12 mouse cellular contexts compared by ENCODE assay signal in the genomic region with DNA sequence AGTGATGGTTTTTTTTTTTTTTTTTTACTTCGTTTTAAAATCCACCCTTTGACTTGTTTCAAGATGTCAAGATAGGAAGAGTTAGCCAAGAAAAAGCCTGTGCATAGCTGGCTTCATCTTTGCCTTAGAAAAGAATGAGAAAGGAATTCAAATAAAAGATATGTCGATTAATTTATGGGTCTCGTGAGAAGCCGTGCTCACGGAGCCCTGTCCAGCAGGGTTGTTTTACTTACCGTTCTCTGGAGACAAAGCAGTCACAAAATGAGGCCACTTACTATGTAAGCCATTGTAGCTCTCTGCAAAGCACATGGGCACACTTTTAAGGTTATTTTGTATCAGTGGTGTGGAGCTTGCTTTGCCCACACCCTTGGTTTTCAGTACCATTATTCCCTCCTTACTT.
DNase-seq lines count a peak whose midpoint lies in the region; ATAC-seq and TF ChIP-seq lines count a peak whose summit lies in the region.
"Had no signal": no experiment of that assay in that cellular context is flagged by ENCODE, and none has a peak within 500 bp of the region (broad histone marks: within the 10 kb centered on the region; RNA-seq: fewer than 3 reads in every experiment).

No protein-coding gene starts in this region.

- WGBS in forebrain, embryonic 10.5 days, result 79% methylated on average over 6 of the region's 6 CpGs
- 22% methylated on average over 6 of the region's 6 CpGs for WGBS in forebrain, postnatal 0 days
- 52% methylated on average over 6 of the region's 6 CpGs for WGBS in midbrain, embryonic 14.5 days
- WGBS in midbrain, embryonic 11.5 days, result 79% methylated on average over 6 of the region's 6 CpGs
- WGBS in hindbrain, embryonic 16.5 days, result 35% methylated on average over 6 of the region's 6 CpGs
- WGBS in neural tube, embryonic 15.5 days, result 24% methylated on average over 6 of the region's 6 CpGs
- WGBS in intestine, embryonic 16.5 days, result 45% methylated on average over 6 of the region's 6 CpGs

- TF ChIP-seq CTCF in forebrain, postnatal 0 days (IDR thresholded peaks at IDR 0.05; ENCODE audit: low read depth), result no peak

- H3K9ac ChIP-seq in forebrain, postnatal 0 days, result no peak overlapping the region
- H3K9ac ChIP-seq in midbrain, embryonic 14.5 days (replicated peaks; ENCODE audit: low read length), result no peak overlapping the region
- no peak overlapping the region for H3K9ac ChIP-seq in midbrain, embryonic 11.5 days (ENCODE audit: low read length)
- no peak overlapping the region; the same call in 1 of the 2 replicates for H3K9ac ChIP-seq in hindbrain, embryonic 16.5 days (ENCODE audit: low read depth, low read length)
- H3K9ac ChIP-seq in neural tube, embryonic 15.5 days (replicated peaks), result 0 out of 2 replicates have a peak overlapping the region, but pooled peaks have one; percentile 7
- H3K9ac ChIP-seq in intestine, embryonic 16.5 days (ENCODE audit: low read depth, low read length), result no peak overlapping the region
- H3K9ac ChIP-seq: embryonic facial prominence, embryonic 12.5 days; liver, embryonic 13.5 days had no signal

- DNase-seq in forebrain, embryonic 10.5 days (ENCODE audit: extremely low spot score, low spot score), result no peak
- no peak for DNase-seq in forebrain, postnatal 0 days
- DNase-seq in midbrain, embryonic 14.5 days, result no peak
- no peak for DNase-seq in midbrain, embryonic 11.5 days (ENCODE audit: low spot score, missing footprints)
- DNase-seq in left cerebral cortex, adult 11 months (ENCODE audit: low spot score), result no peak
- DNase-seq: liver, embryonic 13.5 days had no signal

- peaks cover 62% of the 10 kb centered on the region for H3K4me1 ChIP-seq in forebrain, embryonic 10.5 days
- 0 out of 2 replicates have a peak, but pooled peaks cover 7% of the 10 kb centered on the region for H3K4me1 ChIP-seq in forebrain, postnatal 0 days (ENCODE audit: insufficient read depth)
- peaks cover 37% of the 10 kb centered on the region for H3K4me1 ChIP-seq in midbrain, embryonic 14.5 days (ENCODE audit: control insufficient read depth, insufficient read depth, low read length)
- peaks cover 18% of the 10 kb centered on the region for H3K4me1 ChIP-seq in midbrain, embryonic 11.5 days (ENCODE audit: control insufficient read depth, insufficient read depth, low read length)
- peaks cover 32% of the 10 kb centered on the region for H3K4me1 ChIP-seq in hindbrain, embryonic 16.5 days (ENCODE audit: control insufficient read depth, insufficient read depth, low read depth, low read length)
- H3K4me1 ChIP-seq in neural tube, embryonic 15.5 days, result peaks cover 78% of the 10 kb centered on the region
- no peaks in the 10 kb centered on the region for H3K4me1 ChIP-seq in intestine, embryonic 16.5 days (ENCODE audit: control insufficient read depth, insufficient read depth, low read length)

- H3K4me2 ChIP-seq in forebrain, postnatal 0 days (ENCODE audit: low read depth), result no peak overlapping the region
- H3K4me2 ChIP-seq in midbrain, embryonic 14.5 days (ENCODE audit: low read length), result no peak overlapping the region
- no peak overlapping the region for H3K4me2 ChIP-seq in midbrain, embryonic 11.5 days
- H3K4me2 ChIP-seq in hindbrain, embryonic 16.5 days (ENCODE audit: low read length), result peak overlapping the region; percentile 13; the same call in 1 of the 2 replicates
- no peak overlapping the region for H3K4me2 ChIP-seq in neural tube, embryonic 15.5 days
- no peak overlapping the region for H3K4me2 ChIP-seq in intestine, embryonic 16.5 days (ENCODE audit: low read depth, low read length)
- H3K4me2 ChIP-seq: embryonic facial prominence, embryonic 12.5 days; liver, embryonic 13.5 days had no signal

- no peak overlapping the region for H3K4me3 ChIP-seq in forebrain, embryonic 10.5 days
- H3K4me3 ChIP-seq in forebrain, postnatal 0 days (ENCODE audit: low read depth, low read length), result no peak overlapping the region
- H3K4me3 ChIP-seq in midbrain, embryonic 14.5 days (replicated peaks; ENCODE audit: low read depth, low read length), result no peak overlapping the region
- no peak overlapping the region for H3K4me3 ChIP-seq in midbrain, embryonic 11.5 days (ENCODE audit: low read depth, low read length)
- H3K4me3 ChIP-seq in hindbrain, embryonic 16.5 days (ENCODE audit: low read length), result no peak overlapping the region
- H3K4me3 ChIP-seq in neural tube, embryonic 15.5 days (replicated peaks), result no peak overlapping the region
- no peak overlapping the region for H3K4me3 ChIP-seq in intestine, embryonic 16.5 days (ENCODE audit: low read length)
- H3K4me3 ChIP-seq: embryonic facial prominence, embryonic 12.5 days; gastrocnemius, adult 2 months; liver, embryonic 13.5 days; myocyte had no signal

- no peak for ATAC-seq in forebrain, postnatal 0 days
- ATAC-seq in midbrain, embryonic 14.5 days (ENCODE audit: low FRiP score, low TSS enrichment), result no peak
- ATAC-seq in midbrain, embryonic 11.5 days (ENCODE audit: low FRiP score), result no peak
- no peak for ATAC-seq in hindbrain, embryonic 16.5 days
- ATAC-seq in neural tube, embryonic 15.5 days (ENCODE audit: low FRiP score), result no peak
- no peak for ATAC-seq in intestine, embryonic 16.5 days

- H3K36me3 ChIP-seq in forebrain, embryonic 10.5 days (replicated peaks), result no peaks in the 10 kb centered on the region
- H3K36me3 ChIP-seq in forebrain, postnatal 0 days (ENCODE audit: insufficient read depth), result no peaks in the 10 kb centered on the region
- no peaks in the 10 kb centered on the region for H3K36me3 ChIP-seq in midbrain, embryonic 14.5 days (ENCODE audit: control insufficient read depth, insufficient read depth, low read length)
- no peaks in the 10 kb centered on the region for H3K36me3 ChIP-seq in midbrain, embryonic 11.5 days (ENCODE audit: control insufficient read depth, insufficient read depth, low read length)
- H3K36me3 ChIP-seq in hindbrain, embryonic 16.5 days (ENCODE audit: control insufficient read depth, insufficient read depth, low read length), result no peaks in the 10 kb centered on the region
- H3K36me3 ChIP-seq in neural tube, embryonic 15.5 days, result no peaks in the 10 kb centered on the region
- H3K36me3 ChIP-seq in intestine, embryonic 16.5 days (ENCODE audit: control insufficient read depth, insufficient read depth, low read length), result no peaks in the 10 kb centered on the region
- H3K36me3 ChIP-seq: embryonic facial prominence, embryonic 12.5 days; liver, embryonic 13.5 days had no signal

- no peaks in the 10 kb centered on the region for H3K27me3 ChIP-seq in forebrain, embryonic 10.5 days (ENCODE audit: poor library complexity, severe bottlenecking)
- no peaks in the 10 kb centered on the region for H3K27me3 ChIP-seq in forebrain, postnatal 0 days (ENCODE audit: insufficient read depth, low read length)
- no peaks in the 10 kb centered on the region for H3K27me3 ChIP-seq in midbrain, embryonic 14.5 days (ENCODE audit: control insufficient read depth, insufficient read depth, low read length)
- no peaks in the 10 kb centered on the region for H3K27me3 ChIP-seq in midbrain, embryonic 11.5 days (ENCODE audit: control insufficient read depth, insufficient read depth, low read length)
- H3K27me3 ChIP-seq in hindbrain, embryonic 16.5 days (replicated peaks; ENCODE audit: control insufficient read depth, insufficient read depth, low read length), result no peaks in the 10 kb centered on the region
- H3K27me3 ChIP-seq in neural tube, embryonic 15.5 days (replicated peaks), result no peaks in the 10 kb centered on the region
- H3K27me3 ChIP-seq in intestine, embryonic 16.5 days (replicated peaks; ENCODE audit: control insufficient read depth, insufficient read depth, low read length), result no peaks in the 10 kb centered on the region
- H3K27me3 ChIP-seq: embryonic facial prominence, embryonic 12.5 days; liver, embryonic 13.5 days had no signal

- peak overlapping the region; percentile 2; the same call in 1 of the 2 replicates for H3K27ac ChIP-seq in forebrain, embryonic 10.5 days
- H3K27ac ChIP-seq in forebrain, postnatal 0 days (ENCODE audit: low read depth, low read length), result no peak overlapping the region; the same call in 1 of the 2 replicates
- H3K27ac ChIP-seq in midbrain, embryonic 14.5 days (replicated peaks; ENCODE audit: low read depth, low read length), result peak overlapping the region; percentile 73
- no peak overlapping the region for H3K27ac ChIP-seq in midbrain, embryonic 11.5 days (ENCODE audit: low read depth, low read length)
- H3K27ac ChIP-seq in hindbrain, embryonic 16.5 days (ENCODE audit: low read depth, low read length), result peak overlapping the region; percentile 68; the same call in 1 of the 2 replicates
- peak overlapping the region; percentile 69 for H3K27ac ChIP-seq in neural tube, embryonic 15.5 days (replicated peaks)
- H3K27ac ChIP-seq in intestine, embryonic 16.5 days (ENCODE audit: low read length), result no peak overlapping the region
- H3K27ac ChIP-seq: embryonic facial prominence, embryonic 12.5 days; gastrocnemius, adult 2 months; liver, embryonic 13.5 days had no signal

- H3K9me3 ChIP-seq in forebrain, embryonic 10.5 days, result no peaks in the 10 kb centered on the region
- no peaks in the 10 kb centered on the region for H3K9me3 ChIP-seq in forebrain, postnatal 0 days (ENCODE audit: low read length)
- no peaks in the 10 kb centered on the region for H3K9me3 ChIP-seq in midbrain, embryonic 14.5 days (ENCODE audit: control insufficient read depth, low read length)
- H3K9me3 ChIP-seq in midbrain, embryonic 11.5 days (ENCODE audit: control insufficient read depth, low read length), result no peaks in the 10 kb centered on the region
- H3K9me3 ChIP-seq in hindbrain, embryonic 16.5 days (ENCODE audit: control insufficient read depth, low read length), result no peaks in the 10 kb centered on the region
- no peaks in the 10 kb centered on the region for H3K9me3 ChIP-seq in neural tube, embryonic 15.5 days (replicated peaks)
- no peaks in the 10 kb centered on the region for H3K9me3 ChIP-seq in intestine, embryonic 16.5 days (ENCODE audit: control insufficient read depth, low read length)
- H3K9me3 ChIP-seq: embryonic facial prominence, embryonic 12.5 days; liver, embryonic 13.5 days had no signal

Comparison
In these comparisons a context has a peak if more than half of its experiments do, and no peak if none do; other contexts are left out.
1. H3K27ac ChIP-seq: peak in forebrain, embryonic 10.5 days (single experiment), midbrain, embryonic 14.5 days (single experiment), hindbrain, embryonic 16.5 days (single experiment) and neural tube, embryonic 15.5 days (single experiment); none in forebrain, postnatal 0 days (single experiment), midbrain, embryonic 11.5 days (single experiment) and intestine, embryonic 16.5 days (single experiment).